Mouse (Mus musculus): ENCODE results near the gene Zfp365.

The Zfp365 gene

GRCm38 (mm10) chr10:67901179-67901578, 11.3 kb downstream of the Zfp365 start:
- DNase-seq: no peak

- DNase-seq: no peak
These were observed 13.3 kb downstream of the Zfp365 start for GRCm38 (mm10) chr10:67898949-67899675.

GRCm38 (mm10) chr10:67898355-67898935, 14.0 kb downstream of the Zfp365 start:
- DNase-seq: no peak

DNA sequence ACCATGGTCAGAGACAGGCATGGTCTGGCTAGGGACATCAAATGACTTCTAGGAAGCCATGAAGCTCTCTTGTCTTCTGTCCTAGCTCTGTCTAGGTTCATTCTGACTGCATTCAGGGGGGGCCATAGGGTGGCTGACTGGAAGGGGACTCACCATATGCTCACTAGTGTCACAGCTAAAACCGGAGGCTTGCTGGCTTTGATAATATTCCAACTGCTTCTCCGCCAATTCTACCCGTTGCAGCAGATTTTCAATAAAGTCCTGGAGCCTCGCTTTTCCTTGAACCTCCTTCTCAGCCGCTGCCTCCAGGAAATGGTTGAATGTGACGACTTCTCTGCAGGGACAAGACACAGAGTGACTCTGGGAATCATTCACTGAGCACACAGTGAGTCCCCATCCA, 15.2 kb downstream of the Zfp365 start:
- DNase-seq: no peak

GRCm38 (mm10) chr10:67894683-67895082, 17.8 kb downstream of the Zfp365 start:
- DNase-seq: no peak

DNA sequence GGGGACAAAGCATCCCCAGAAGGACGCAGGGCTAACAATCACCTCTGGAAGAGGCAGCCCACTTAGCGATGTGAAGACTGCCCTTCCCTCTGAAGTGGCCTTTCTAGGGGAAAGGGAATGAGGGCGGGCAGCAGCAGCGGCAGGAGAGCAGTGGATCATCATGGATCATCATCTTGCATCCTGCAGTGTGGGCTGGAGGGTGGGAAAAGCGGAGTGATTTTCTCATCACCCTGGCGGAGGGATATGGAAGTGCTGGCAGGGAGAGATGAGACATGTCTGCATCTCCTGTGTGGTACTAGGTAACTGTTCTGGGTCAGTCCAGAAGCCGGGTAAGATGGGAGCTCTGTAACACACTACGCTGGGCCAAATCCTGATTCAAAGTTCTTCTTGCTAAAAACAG, 18.4 kb downstream of the Zfp365 start:
- no peak for DNase-seq

DNA sequence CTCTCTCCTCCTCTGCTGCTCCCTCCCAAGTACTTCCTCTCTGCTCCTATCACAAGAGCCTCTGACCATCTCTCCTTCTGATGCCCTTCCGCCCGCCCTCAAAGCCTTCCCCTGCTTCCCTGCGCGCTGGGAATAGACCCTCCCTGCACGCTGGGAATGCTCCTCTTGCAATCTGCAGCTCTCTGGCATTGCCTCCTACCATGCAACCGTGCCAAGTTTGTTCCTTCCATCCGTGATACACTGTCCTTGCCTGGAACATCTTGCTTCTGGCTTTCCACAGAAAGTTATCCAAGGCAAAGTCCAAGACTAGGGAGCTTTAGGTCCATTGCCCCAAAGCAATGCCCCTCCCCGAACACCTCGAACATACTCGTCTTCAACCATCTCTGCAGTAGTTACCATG, 19.2 kb downstream of the Zfp365 start:
- DNase-seq: no peak

DNA sequence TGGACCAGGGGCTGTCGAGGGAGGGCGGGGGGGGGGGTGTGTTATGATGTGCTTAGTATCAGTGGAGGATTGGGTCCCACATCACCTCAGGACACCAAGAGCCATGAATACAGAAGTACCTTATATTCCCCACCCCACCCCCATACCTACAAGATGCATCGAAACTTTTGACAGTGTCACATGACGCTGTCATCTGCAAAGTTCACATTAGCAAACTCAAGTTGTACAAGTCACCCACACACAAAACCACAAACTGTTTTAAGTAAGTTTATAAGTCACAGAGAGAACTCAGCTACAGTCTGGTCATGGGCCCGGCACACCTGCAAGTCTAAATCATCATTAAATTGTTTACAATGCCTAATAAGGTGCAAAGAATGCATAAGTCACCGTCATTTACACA, 21.3 kb downstream of the Zfp365 start:
- no peak for DNase-seq

DNA sequence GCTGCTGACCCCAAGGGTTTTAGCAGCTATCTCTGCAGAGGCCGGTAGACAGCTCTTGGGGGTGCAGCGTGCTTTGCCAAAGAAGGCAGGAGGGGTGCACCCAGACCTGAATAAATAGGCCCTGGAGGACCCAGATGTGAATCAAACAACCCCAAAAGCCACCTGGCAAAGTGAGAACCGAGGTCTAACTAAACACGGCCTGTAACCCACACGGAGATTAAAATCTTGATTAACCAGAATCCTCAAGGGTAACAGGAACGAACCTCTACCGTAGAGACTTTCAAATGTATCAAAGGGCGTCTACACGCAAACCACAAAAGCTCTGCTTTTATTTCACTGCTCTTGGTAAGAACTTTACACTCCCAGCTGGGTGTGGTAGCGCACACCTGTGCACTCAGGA, 24.5 kb downstream of the Zfp365 start:
- DNase-seq: peak; percentile 15

- no peak for DNase-seq
These were observed 31.8 kb downstream of the Zfp365 start for GRCm38 (mm10) chr10:67880692-67881091.

DNA sequence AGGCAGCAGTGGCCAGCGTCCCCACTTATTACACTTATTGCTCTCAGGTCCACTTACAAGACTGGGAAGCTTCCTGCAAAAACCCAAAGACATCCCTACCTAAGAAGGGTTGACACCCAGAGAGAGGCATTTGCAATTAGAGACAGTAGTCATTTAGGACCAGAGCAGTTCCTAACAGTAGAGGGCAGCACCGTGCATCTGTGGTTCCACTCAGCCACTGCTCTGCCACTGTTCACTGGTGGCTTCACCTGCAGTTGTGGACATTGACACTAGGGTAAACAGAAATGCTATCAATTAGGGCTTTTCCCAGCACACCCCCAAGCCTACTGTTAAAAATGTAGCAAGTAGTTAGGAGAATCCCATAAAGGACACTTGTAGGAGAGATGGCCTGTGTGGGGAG, 40.7 kb downstream of the Zfp365 start:
- DNase-seq: peak; percentile 86

GRCm38 (mm10) chr10:67868234-67868633, 44.2 kb downstream of the Zfp365 start:
- no peak for DNase-seq

DNA sequence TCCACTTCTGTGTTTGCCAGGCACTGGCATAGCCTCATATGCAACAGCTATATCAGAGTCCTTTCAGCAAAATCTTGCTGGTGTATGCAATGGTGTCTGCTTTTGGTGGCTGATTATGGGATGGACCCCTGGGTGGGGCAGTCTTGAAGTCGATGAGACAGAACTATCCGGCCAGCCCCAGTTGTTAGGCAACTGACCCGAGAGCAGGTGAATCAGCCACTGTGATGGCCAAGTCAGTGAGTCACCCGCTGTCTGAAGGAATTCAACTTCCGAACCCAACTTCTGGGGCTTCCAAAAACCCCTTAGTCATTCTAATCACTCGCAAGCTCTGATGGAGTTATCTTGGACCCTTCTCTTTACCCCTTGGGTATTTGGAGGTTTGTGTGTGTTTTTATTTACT, 46.6 kb downstream of the Zfp365 start:
- DNase-seq: no peak

DNA sequence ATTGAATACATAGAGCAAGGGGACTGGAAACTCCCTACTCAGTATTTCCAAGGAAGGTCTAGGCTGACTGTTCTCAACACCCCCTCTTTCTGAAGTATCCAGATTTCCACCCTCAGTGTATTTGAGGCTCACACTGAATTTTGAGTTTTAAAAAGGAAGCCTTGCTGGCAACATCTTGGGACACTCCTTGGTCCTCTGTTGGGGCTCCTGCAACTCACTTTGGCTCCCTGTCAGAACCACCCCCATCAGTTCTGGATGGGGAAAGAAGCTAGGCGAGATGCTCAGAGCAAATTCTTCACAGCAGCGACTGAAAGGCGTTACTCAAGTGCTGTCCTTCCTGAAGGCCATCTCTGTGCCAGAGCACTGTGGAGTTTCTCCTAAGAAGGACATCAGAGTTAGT, 47.4 kb downstream of the Zfp365 start:
- DNase-seq: no peak

GRCm38 (mm10) chr10:67862331-67862730, 50.1 kb downstream of the Zfp365 start:
- peak; percentile 42 for DNase-seq

GRCm38 (mm10) chr10:67858878-67859277, 53.6 kb downstream of the Zfp365 start:
- peak; percentile 78 for DNase-seq

- no peak for DNase-seq
These were observed 54.9 kb downstream of the Zfp365 start for GRCm38 (mm10) chr10:67857561-67857906.

GRCm38 (mm10) chr10:67856791-67857560, 55.5 kb downstream of the Zfp365 start:
- DNase-seq: no peak

DNA sequence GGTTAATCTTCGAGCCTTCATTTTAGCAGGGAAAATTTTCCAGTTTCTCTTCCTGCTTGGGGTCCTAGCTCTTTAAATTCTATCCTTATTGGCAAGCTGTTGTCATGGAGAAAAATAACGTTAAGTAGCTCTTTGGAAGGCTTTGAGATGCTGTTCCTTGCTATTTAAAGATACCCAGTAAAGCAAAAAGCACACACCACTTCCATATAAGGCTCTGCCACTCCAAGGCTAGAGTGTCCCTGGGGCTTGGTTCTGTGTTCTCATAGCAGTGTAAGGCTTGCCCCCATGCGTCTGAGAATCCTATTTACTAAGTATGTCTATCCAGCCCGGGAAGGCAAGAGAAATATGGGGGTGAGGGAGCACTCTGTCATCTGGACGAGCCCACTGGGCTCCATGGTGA, 56.7 kb downstream of the Zfp365 start:
- DNase-seq: no peak

- no peak for DNase-seq
These were observed 60.1 kb downstream of the Zfp365 start for GRCm38 (mm10) chr10:67852411-67852810.

- no peak for DNase-seq
These were observed 61.4 kb downstream of the Zfp365 start for GRCm38 (mm10) chr10:67851079-67851478.

DNA sequence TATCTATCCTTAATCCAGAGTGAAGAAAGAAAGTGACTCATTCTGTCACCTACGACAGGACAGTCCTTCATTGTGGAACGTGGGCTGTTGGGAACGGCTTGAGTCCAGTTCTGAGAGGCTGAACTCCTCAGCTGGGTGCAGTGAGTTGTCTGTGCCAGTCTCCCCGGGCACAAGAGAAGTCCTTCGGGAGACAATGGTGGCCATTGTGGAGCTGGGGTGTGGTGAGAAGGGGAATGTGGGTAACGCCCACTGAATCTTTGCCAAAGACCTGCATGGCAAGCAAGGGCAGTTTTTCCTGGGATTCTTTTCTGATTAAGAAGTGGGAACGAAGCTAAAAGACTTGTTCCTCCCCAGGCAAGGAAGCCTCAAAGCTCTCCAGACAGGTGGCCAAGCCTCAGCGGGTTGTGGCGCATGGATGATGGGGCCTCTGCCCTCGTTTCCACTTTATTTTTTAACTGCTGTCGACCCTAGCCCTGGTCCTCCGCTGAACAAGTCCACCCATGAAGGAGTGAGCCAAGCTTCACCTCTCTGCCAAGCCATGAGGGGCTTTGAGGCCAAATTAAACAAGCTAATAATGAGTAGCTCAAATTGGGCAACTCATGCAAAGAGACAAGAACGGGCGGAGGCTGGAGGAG, 66.3 kb downstream of the Zfp365 start:
- DNase-seq: no peak

DNA sequence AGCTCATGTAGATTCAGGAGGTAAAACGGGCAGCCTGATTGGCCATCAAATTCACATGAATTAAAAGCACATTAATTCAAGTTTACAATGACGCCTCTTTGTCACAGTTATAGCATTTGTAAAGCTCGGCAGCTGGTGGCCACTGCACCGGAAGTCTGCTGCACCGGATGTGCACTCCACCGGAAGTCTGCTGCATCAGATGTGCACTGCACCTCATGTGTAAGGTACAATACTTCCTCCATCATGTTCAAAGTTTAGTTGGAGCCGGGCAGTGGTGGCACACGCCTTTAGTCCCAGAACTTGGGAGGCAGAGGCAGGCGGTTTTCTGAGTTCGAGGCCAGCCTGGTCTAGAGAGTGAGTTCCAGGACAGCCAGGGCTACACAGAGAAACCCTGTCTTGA, 70.9 kb downstream of the Zfp365 start:
- peak; percentile 12 for DNase-seq

- DNase-seq: no peak
These were observed 71.7 kb downstream of the Zfp365 start for GRCm38 (mm10) chr10:67840735-67841134.

Data from thymus, postnatal 4 days (tissue).